Mouse (Mus musculus) heart, postnatal 0 days (tissue): ENCODE measurements at regions not wholly inside any gene's neighbourhood (a gene's known extent, or its start where the extent isn't known, plus 50 kb on each side); places are given as distances from the start of the nearest gene placed in this dataset.

ENCODE experiments used
- ATAC-seq: fragments of 200-750 bp; cut with Nextera tagmentation; 2 replicates; pipeline ENCODE4 v1.8.0; 2017; ENCODE audit warnings: low read depth, moderate number of reproducible peaks, moderate library complexity; ENCODE audit not compliant: insufficient read depth
- DNase-seq: peaks from one replicate; pipeline ENCODE4 v3.0.0-alpha.2; 2016; ENCODE audit warnings: low spot score
- H3K27ac ChIP-seq: fragments of 300-500 bp; sonication (generic); 2 replicates; pipeline ENCODE4 v1.5.1; 2014; ENCODE audit warnings: low read depth, mild to moderate bottlenecking
- H3K27me3 ChIP-seq: fragments of 300-500 bp; sonication (generic); 2 replicates; pipeline ENCODE4 v1.6.1; 2014; ENCODE audit warnings: low read length, mixed read lengths; ENCODE audit not compliant: control insufficient read depth, insufficient read depth
- H3K36me3 ChIP-seq: fragments of 300-500 bp; sonication (generic); replicated peaks from 2 replicates; pipeline ENCODE4 v1.6.1; 2014; ENCODE audit warnings: low read length, mixed read lengths; ENCODE audit not compliant: control insufficient read depth, insufficient read depth
- H3K4me1 ChIP-seq: fragments of 300-500 bp; sonication (generic); 2 replicates; pipeline ENCODE4 v1.6.1; 2014; ENCODE audit warnings: antibody characterized with exemption; ENCODE audit not compliant: control insufficient read depth, insufficient read depth
- H3K4me2 ChIP-seq: fragments of 300-500 bp; sonication (generic); 2 replicates; pipeline ENCODE4 v1.6.1; 2014; ENCODE audit warnings: low read depth, mild to moderate bottlenecking, low read length, moderate library complexity
- H3K4me3 ChIP-seq: fragments of 300-500 bp; sonication (generic); 2 replicates; pipeline ENCODE4 v1.5.1; 2014; ENCODE audit warnings: low read depth, low read length
- H3K9ac ChIP-seq: fragments of 300-500 bp; sonication (generic); replicated peaks from 2 replicates; pipeline ENCODE4 v1.6.1; 2014; ENCODE audit warnings: low read depth, low read length, mixed read lengths
- H3K9me3 ChIP-seq: fragments of 300-500 bp; sonication (generic); replicated peaks from 2 replicates; pipeline ENCODE4 v1.6.1; 2016; ENCODE audit warnings: low read length; ENCODE audit not compliant: control insufficient read depth
- CTCF ChIP-seq: IDR thresholded peaks from 2 replicates; pipeline ENCODE4 v1.5.1; 2016; ENCODE audit warnings: antibody characterized with exemption, control low read depth, low read depth
- EP300 ChIP-seq: IDR thresholded peaks from 2 replicates; pipeline ENCODE4 v1.6.1; 2016; ENCODE audit warnings: antibody characterized with exemption, low read depth
- WGBS: fragments of 180-500 bp; shearing (Covaris S2); extraction: QIAGEN DNeasy Blood & Tissue Kit; methylation state at CpG from one replicate; pipeline ENCODE4 v1.1.7; 2014; 5-methylcytosine and 5-hydroxymethylcytosine counted together

DNA sequence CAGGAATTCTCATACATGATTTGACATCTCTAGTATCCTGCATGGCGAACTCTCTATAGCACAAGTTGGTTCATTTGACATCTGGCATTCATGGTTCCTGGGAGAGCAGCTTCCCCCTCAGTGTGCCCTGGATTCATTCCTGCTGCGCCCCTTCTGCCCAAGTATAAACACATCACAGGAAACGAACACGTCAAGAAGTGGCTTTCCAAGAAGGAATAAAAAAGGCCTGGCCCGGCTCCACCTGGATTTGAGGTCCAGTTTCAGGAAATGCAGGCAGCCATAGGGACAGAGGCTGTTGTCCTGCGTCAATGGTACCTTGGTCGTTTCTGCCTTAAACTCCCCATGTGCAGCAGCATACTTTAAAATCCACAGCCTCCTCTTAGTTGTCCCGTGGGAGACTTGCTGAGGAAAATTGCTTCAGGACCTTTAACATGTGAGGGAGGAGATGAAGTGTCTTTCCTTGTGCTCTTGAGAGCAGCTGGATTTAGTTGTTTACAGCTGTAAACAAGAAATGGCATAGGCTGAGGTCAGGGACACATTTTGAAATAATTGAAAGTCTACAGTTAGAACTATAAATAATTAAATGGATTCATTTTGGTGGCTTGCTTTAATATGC, 226.9 kb upstream of the Nr2f1 start:
- no peaks in the 10 kb centered on the region for H3K27me3 ChIP-seq
- DNase-seq (no peak), ATAC-seq (no peak)
- TF ChIP-seq EP300 (no peak), CTCF (no peak)
- no peak overlapping the region for H3K9ac ChIP-seq
- no peaks in the 10 kb centered on the region for H3K4me1 ChIP-seq
- H3K9me3 ChIP-seq: no peaks in the 10 kb centered on the region
- no peak overlapping the region for H3K27ac ChIP-seq
- H3K4me3 ChIP-seq: no peak overlapping the region
- H3K4me2 ChIP-seq: no peak overlapping the region; the same call in 1 of the 2 replicates
- WGBS: 62% methylated on average over 8 of the region's 8 CpGs
- H3K36me3 ChIP-seq: no peaks in the 10 kb centered on the region

DNA sequence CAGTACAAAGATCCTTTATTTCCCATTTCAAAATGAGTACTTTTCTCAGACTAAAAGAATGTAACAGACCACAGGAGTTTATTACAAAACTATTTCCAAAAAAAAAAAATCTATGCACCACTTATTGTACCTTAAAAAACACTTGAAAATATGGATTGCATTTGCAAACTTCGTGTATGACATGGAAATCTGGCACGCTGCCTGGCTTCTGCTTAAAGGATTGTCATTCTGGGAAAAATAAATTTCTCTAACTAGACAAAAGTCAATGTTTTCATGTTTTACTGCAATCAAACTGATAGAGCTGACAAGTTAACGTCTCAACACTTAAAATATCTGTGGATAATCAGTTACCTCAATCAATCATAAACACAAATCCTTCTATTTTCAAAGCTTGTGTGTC, 205.5 kb upstream of the Nr2f1 start:
- TF ChIP-seq EP300: no peak
- no peak for TF ChIP-seq CTCF
- Histone ChIP-seq H3K27me3 (no peaks in the 10 kb centered on the region), H3K27ac (no peak overlapping the region), H3K4me3 (no peak overlapping the region), H3K4me1 (no peaks in the 10 kb centered on the region), H3K4me2 (no peak overlapping the region), H3K9me3 (no peaks in the 10 kb centered on the region), H3K9ac (no peak overlapping the region), H3K36me3 (no peaks in the 10 kb centered on the region)
- no peak for DNase-seq
- ATAC-seq: no peak
- 53% methylated on average over 3 of the region's 3 CpGs for WGBS

DNA sequence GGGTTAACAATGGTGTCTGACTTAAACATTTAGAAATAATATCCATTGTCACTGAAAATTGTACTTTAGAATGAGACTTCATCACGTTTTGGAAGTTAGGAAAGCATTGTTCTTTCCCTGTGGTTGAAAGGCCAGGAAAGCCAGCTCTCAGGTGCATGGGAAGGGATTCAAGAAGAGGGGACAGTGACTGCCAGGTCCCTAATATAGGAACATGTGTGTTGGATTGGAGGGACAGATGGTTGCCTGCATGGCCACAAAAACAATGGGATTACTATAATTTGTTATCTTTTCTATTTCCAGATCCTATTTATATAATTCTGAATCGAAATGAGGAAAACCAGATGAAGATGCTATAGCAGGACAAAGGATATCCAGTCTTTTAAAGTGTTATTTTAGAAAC, 184.2 kb upstream of the Nr2f1 start:
- WGBS: 47% methylated on average over 2 of the region's 2 CpGs
- Histone ChIP-seq H3K4me1 (no peaks in the 10 kb centered on the region), H3K27ac (no peak overlapping the region), H3K27me3 (no peaks in the 10 kb centered on the region), H3K4me2 (no peak overlapping the region), H3K36me3 (no peaks in the 10 kb centered on the region), H3K9me3 (no peaks in the 10 kb centered on the region), H3K9ac (no peak overlapping the region), H3K4me3 (no peak overlapping the region)
- no peak for ATAC-seq
- no peak for DNase-seq
- TF ChIP-seq EP300: no peak
- TF ChIP-seq CTCF: no peak

DNA sequence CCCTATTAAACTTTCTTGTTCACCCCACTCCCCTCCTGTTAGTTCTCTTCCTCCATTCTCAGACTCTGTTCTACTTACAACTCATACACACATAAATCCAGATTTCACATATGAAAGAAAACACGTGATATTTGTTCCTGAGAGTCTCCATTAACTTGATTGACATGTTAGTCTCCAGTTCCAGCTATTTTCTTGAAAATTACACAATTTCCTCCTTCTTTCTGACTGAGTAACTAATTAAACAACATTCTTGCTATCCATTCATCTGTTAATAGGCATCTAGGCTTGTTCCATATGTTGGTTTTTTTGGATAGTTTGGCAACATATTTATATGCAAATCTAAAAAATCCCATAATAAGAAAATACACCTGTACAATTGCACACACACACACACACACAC, 161.7 kb upstream of the Nr2f1 start:
- no peaks in the 10 kb centered on the region for H3K9me3 ChIP-seq
- H3K4me1 ChIP-seq: no peaks in the 10 kb centered on the region
- DNase-seq: no peak
- 44% methylated on average over 1 of the region's 1 CpGs for WGBS
- no peak overlapping the region for H3K4me2 ChIP-seq
- no peaks in the 10 kb centered on the region for H3K27me3 ChIP-seq
- no peak overlapping the region for H3K9ac ChIP-seq
- no peak overlapping the region for H3K27ac ChIP-seq
- no peaks in the 10 kb centered on the region for H3K36me3 ChIP-seq
- no peak for ATAC-seq
- no peak overlapping the region for H3K4me3 ChIP-seq
- no peak for TF ChIP-seq CTCF
- TF ChIP-seq EP300: no peak

DNA sequence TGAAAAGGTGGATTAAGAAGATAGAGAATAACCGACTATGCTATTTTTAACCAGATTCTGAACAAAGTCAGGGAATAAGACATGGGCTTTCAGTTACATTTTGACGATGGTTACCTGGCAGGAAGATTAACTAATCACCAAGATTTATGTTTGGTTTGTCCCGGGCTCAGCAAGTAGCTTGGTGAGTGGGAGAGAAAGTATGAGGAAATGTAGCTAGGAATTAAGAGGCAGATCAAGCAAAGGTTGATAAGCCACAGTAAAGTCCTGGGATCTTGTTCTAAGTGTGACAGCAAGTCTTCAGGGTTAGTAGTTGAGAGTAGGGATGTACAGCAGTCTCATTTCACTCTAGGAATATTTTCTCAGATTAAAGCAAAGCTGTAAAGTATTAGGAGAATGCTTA, 149.3 kb upstream of the Nr2f1 start:
- ATAC-seq (no peak), DNase-seq (no peak)
- Histone ChIP-seq H3K27ac (no peak overlapping the region), H3K36me3 (no peaks in the 10 kb centered on the region), H3K9me3 (no peaks in the 10 kb centered on the region), H3K27me3 (no peaks in the 10 kb centered on the region), H3K9ac (no peak overlapping the region), H3K4me2 (no peak overlapping the region), H3K4me3 (no peak overlapping the region), H3K4me1 (no peaks in the 10 kb centered on the region)
- WGBS: 41% methylated on average over 3 of the region's 3 CpGs
- TF ChIP-seq EP300: no peak
- TF ChIP-seq CTCF: no peak
